Mouse (Mus musculus) hindbrain, embryonic 11.5 days (tissue): ENCODE measurements at regions not wholly inside any gene's neighbourhood (a gene's known extent, or its start where the extent isn't known, plus 50 kb on each side); places are given as distances from the start of the nearest gene placed in this dataset.
A peak's percentile ranks its signal among the peaks of the same experiment; 100 is the strongest.

Experiments used
- ATAC-seq: fragments of 200-750 bp; cut with Nextera tagmentation; 2 replicates; pipeline ENCODE4 v1.8.0; 2017; ENCODE audit warnings: mild to moderate bottlenecking, moderate TSS enrichment, moderate library complexity; ENCODE audit not compliant: low FRiP score
- DNase-seq: peaks from one replicate; pipeline ENCODE4 v3.0.0-alpha.2; 2015; ENCODE audit warnings: low spot score
- H3K27ac ChIP-seq: fragments of 300-500 bp; sonication (generic); 2 replicates; pipeline ENCODE4 v1.5.1; 2014; ENCODE audit warnings: mild to moderate bottlenecking, low read depth, low read length
- H3K27me3 ChIP-seq: fragments of 300-500 bp; sonication (generic); 2 replicates; pipeline ENCODE4 v1.6.1; 2014; ENCODE audit warnings: mild to moderate bottlenecking, low read length, moderate library complexity, mixed read lengths; ENCODE audit not compliant: control insufficient read depth, insufficient read depth
- H3K36me3 ChIP-seq: fragments of 300-500 bp; sonication (generic); 2 replicates; pipeline ENCODE4 v1.6.1; 2014; ENCODE audit warnings: mild to moderate bottlenecking, low read length, moderate library complexity, mixed read lengths; ENCODE audit not compliant: control insufficient read depth, insufficient read depth
- H3K4me1 ChIP-seq: fragments of 300-500 bp; sonication (generic); replicated peaks from 2 replicates; pipeline ENCODE4 v1.6.1; 2014; ENCODE audit warnings: low read length, mixed read lengths; ENCODE audit not compliant: control insufficient read depth, insufficient read depth
- H3K4me2 ChIP-seq: fragments of 300-500 bp; sonication (generic); replicated peaks from 2 replicates; pipeline ENCODE4 v1.6.1; 2014; ENCODE audit warnings: mild to moderate bottlenecking, low read depth, low read length
- H3K4me3 ChIP-seq: fragments of 300-500 bp; sonication (generic); 2 replicates; pipeline ENCODE4 v1.5.1; 2014; ENCODE audit warnings: low read depth, low read length
- H3K9ac ChIP-seq: fragments of 300-500 bp; sonication (generic); 2 replicates; pipeline ENCODE4 v1.6.1; 2014; ENCODE audit warnings: low read depth, low read length
- H3K9me3 ChIP-seq: fragments of 300-500 bp; sonication (generic); 2 replicates; pipeline ENCODE4 v1.6.1; 2016; ENCODE audit warnings: low read length; ENCODE audit not compliant: control insufficient read depth
- WGBS: fragments of 180-500 bp; shearing (Covaris S2); extraction: QIAGEN DNeasy Blood & Tissue Kit; methylation state at CpG from one replicate; pipeline ENCODE4 v1.1.7; 2014; 5-methylcytosine and 5-hydroxymethylcytosine counted together

GRCm38 (mm10) chr6:49523184-49523583 lies 127.8 kb downstream of the Stk31 start:
- Histone ChIP-seq H3K4me3 (no peak overlapping the region), H3K9ac (no peak overlapping the region), H3K36me3 (no peaks in the 10 kb centered on the region), H3K27ac (no peak overlapping the region), H3K9me3 (no peaks in the 10 kb centered on the region), H3K4me1 (no peaks in the 10 kb centered on the region), H3K4me2 (no peak overlapping the region), H3K27me3 (no peaks in the 10 kb centered on the region)
- 12% methylated on average over 1 of the region's 1 CpGs for WGBS
- ATAC-seq (no peak), DNase-seq (peak; percentile 4)

GRCm38 (mm10) chr6:49523696-49524095 lies 128.3 kb downstream of the Stk31 start:
- Histone ChIP-seq H3K9ac (no peak overlapping the region), H3K36me3 (no peaks in the 10 kb centered on the region), H3K27ac (no peak overlapping the region), H3K4me1 (no peaks in the 10 kb centered on the region), H3K9me3 (no peaks in the 10 kb centered on the region), H3K4me3 (no peak overlapping the region), H3K27me3 (no peaks in the 10 kb centered on the region), H3K4me2 (no peak overlapping the region)
- DNase-seq (no peak), ATAC-seq (no peak)
- 94% methylated on average over 7 of the region's 7 CpGs for WGBS

GRCm38 (mm10) chr6:49533956-49534355 lies 138.6 kb downstream of the Stk31 start:
- no peaks in the 10 kb centered on the region for H3K4me1 ChIP-seq
- ATAC-seq (no peak), DNase-seq (no peak)
- no peak overlapping the region for H3K4me3 ChIP-seq
- WGBS, result 94% methylated on average over 6 of the region's 9 CpGs
- no peaks in the 10 kb centered on the region for H3K27me3 ChIP-seq
- no peak overlapping the region for H3K9ac ChIP-seq
- H3K36me3 ChIP-seq, result no peaks in the 10 kb centered on the region
- H3K9me3 ChIP-seq, result no peaks in the 10 kb centered on the region
- H3K4me2 ChIP-seq, result no peak overlapping the region
- no peak overlapping the region for H3K27ac ChIP-seq

GRCm38 (mm10) chr6:49534551-49534950 lies 139.1 kb downstream of the Stk31 start:
- DNase-seq, result no peak
- Histone ChIP-seq H3K27me3 (no peaks in the 10 kb centered on the region), H3K4me1 (no peaks in the 10 kb centered on the region), H3K4me3 (no peak overlapping the region), H3K27ac (no peak overlapping the region), H3K9me3 (no peaks in the 10 kb centered on the region), H3K9ac (no peak overlapping the region), H3K36me3 (no peaks in the 10 kb centered on the region), H3K4me2 (no peak overlapping the region)
- no peak for ATAC-seq
- WGBS, result 87% methylated on average over 3 of the region's 3 CpGs

- Histone ChIP-seq H3K27me3 (no peaks in the 10 kb centered on the region), H3K4me1 (no peaks in the 10 kb centered on the region), H3K36me3 (no peaks in the 10 kb centered on the region), H3K27ac (no peak overlapping the region), H3K4me3 (no peak overlapping the region), H3K4me2 (no peak overlapping the region), H3K9me3 (no peaks in the 10 kb centered on the region), H3K9ac (no peak overlapping the region)
- WGBS, result 91% methylated on average over 7 of the region's 7 CpGs
- no peak for DNase-seq
- ATAC-seq, result no peak
Measured at GRCm38 (mm10) chr6:49544946-49545345, 149.5 kb downstream of the Stk31 start.

- ATAC-seq (no peak), DNase-seq (no peak)
- H3K9ac ChIP-seq, result no peak overlapping the region
- H3K4me3 ChIP-seq, result no peak overlapping the region
- H3K36me3 ChIP-seq, result no peaks in the 10 kb centered on the region
- no peaks in the 10 kb centered on the region for H3K4me1 ChIP-seq
- no peaks in the 10 kb centered on the region for H3K9me3 ChIP-seq
- H3K27me3 ChIP-seq, result no peaks in the 10 kb centered on the region
- 81% methylated on average over 10 of the region's 10 CpGs for WGBS
- H3K27ac ChIP-seq, result no peak overlapping the region
- no peak overlapping the region for H3K4me2 ChIP-seq
Measured at GRCm38 (mm10) chr6:49555069-49555468, 159.7 kb downstream of the Stk31 start.

- Histone ChIP-seq H3K4me1 (no peaks in the 10 kb centered on the region), H3K4me3 (no peak overlapping the region), H3K27me3 (no peaks in the 10 kb centered on the region), H3K9me3 (no peaks in the 10 kb centered on the region), H3K4me2 (no peak overlapping the region), H3K9ac (no peak overlapping the region), H3K27ac (no peak overlapping the region), H3K36me3 (no peaks in the 10 kb centered on the region)
- DNase-seq (no peak), ATAC-seq (no peak)
- WGBS, result 76% methylated on average over 1 of the region's 1 CpGs
Measured at GRCm38 (mm10) chr6:49558508-49558907, 163.1 kb downstream of the Stk31 start.

- H3K4me3 ChIP-seq, result no peak overlapping the region
- H3K4me1 ChIP-seq, result no peaks in the 10 kb centered on the region
- no peak overlapping the region for H3K4me2 ChIP-seq
- WGBS, result 92% methylated on average over 11 of the region's 11 CpGs
- H3K27me3 ChIP-seq, result no peaks in the 10 kb centered on the region
- H3K9me3 ChIP-seq, result no peaks in the 10 kb centered on the region
- no peaks in the 10 kb centered on the region for H3K36me3 ChIP-seq
- DNase-seq, result no peak
- no peak overlapping the region for H3K27ac ChIP-seq
- H3K9ac ChIP-seq, result no peak overlapping the region
- ATAC-seq, result no peak
Measured at GRCm38 (mm10) chr6:49559112-49559511, 163.7 kb downstream of the Stk31 start.

GRCm38 (mm10) chr6:49578340-49578739 lies 182.9 kb downstream of the Stk31 start:
- Histone ChIP-seq H3K9me3 (no peaks in the 10 kb centered on the region), H3K4me2 (no peak overlapping the region), H3K9ac (no peak overlapping the region), H3K4me3 (no peak overlapping the region), H3K36me3 (no peaks in the 10 kb centered on the region), H3K27me3 (no peaks in the 10 kb centered on the region), H3K4me1 (no peaks in the 10 kb centered on the region), H3K27ac (no peak overlapping the region)
- DNase-seq (no peak), ATAC-seq (no peak)
- 92% methylated on average over 6 of the region's 6 CpGs for WGBS
